Mouse (Mus musculus) adrenal gland, postnatal 25 days (tissue): ENCODE results near the gene Gm9747. TPM values are rescaled to one million over a fixed set of nuclear protein-coding genes. Genes with fewer than 3 reads are reported as not detected.
A peak's percentile ranks its signal among the peaks of the same experiment; 100 is the strongest.

Source experiments
- DNase-seq: peaks from one replicate; pipeline ENCODE4 v3.0.0; 2021; ENCODE audit warnings: mixed read lengths
- total RNA-seq: library from RNA; stranded (reverse); gene quantifications from 2 replicates; pipeline ENCODE4 v1.2.3, GENCODE M21; 2021

Gene Gm9747
- total RNA-seq, 1 experiment from 2014 or later: not detected

- DNase-seq: peak; percentile 13
Observed at GRCm38 (mm10) chr1:82257457-82257856, 24.5 kb downstream of the Gm9747 start.

GRCm38 (mm10) chr1:82258331-82258730 is 25.4 kb downstream of the Gm9747 start:
- no peak for DNase-seq

GRCm38 (mm10) chr1:82260055-82260454 is 27.1 kb downstream of the Gm9747 start:
- DNase-seq: no peak

GRCm38 (mm10) chr1:82261053-82261618 is 28.2 kb downstream of the Gm9747 start:
- DNase-seq: no peak

- no peak for DNase-seq
Observed at GRCm38 (mm10) chr1:82261638-82262037, 28.7 kb downstream of the Gm9747 start.

- DNase-seq: no peak
Observed at GRCm38 (mm10) chr1:82262331-82262730, 29.4 kb downstream of the Gm9747 start.

DNA sequence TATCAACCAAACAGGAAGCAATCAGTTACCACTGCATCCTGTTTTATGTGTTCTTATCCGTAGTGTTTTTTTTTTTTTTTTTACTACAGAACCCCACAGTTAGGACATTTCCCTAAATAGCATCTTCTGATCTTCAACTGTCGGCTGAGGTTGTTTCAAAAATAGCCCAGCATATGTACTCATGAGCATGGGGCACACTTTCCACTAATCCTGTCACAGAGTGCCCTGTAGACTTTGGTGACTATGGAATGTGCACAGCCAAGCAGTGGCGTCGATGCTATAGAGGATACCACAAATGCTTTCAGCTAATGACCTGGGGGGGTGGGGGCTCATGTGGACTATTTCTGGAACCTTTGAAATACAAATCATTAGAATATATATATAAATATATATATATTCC is 34.6 kb downstream of the Gm9747 start:
- DNase-seq: no peak

GRCm38 (mm10) chr1:82272231-82272630 is 39.3 kb downstream of the Gm9747 start:
- DNase-seq: no peak

DNA sequence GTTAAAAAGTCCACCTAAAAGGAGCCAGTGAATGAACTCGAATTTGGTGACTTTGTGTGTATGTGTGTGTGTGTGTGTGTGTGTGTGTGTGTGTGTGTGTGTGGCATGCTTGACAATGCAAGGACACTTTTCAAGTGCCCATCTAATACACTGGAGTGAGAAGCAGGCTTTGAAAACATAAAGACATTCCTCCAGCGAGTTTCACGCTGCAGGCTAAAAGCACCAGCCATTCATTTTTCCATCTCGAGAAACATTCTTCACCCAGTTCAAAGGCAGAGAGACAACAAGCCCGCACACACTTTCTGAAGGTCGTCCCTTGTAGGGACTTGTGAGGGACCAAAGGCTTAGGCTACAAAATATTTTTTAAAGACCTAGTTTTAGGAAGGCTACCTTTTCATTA is 40.6 kb downstream of the Gm9747 start:
- no peak for DNase-seq

- no peak for DNase-seq
Observed at GRCm38 (mm10) chr1:82274361-82274760, 41.4 kb downstream of the Gm9747 start.

GRCm38 (mm10) chr1:82279768-82280167 is 46.9 kb downstream of the Gm9747 start:
- DNase-seq: no peak

GRCm38 (mm10) chr1:82281823-82282222 is 48.9 kb downstream of the Gm9747 start:
- DNase-seq: no peak

- DNase-seq: peak; percentile 91
Observed at GRCm38 (mm10) chr1:82282992-82283611, 50.2 kb downstream of the Gm9747 start.

DNA sequence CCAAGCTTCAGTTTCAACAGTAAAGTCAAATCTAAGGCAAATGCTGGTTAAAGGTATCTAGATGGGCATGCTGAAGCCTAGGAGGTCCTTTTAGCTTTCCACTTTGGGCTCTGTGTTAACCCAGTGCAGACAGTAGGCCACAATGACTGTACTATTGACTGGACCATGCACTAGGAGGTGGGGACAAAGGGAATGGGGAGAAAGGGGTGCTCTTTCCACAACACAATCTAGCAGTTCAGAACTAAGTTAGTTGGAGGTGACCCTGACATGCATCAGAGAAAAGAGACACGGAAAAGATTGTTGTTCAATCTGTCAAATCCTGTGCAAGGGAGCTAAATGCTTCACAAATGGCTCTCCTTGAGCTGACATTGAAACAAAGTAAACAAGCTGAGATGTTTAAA is 51.0 kb downstream of the Gm9747 start:
- no peak for DNase-seq

DNA sequence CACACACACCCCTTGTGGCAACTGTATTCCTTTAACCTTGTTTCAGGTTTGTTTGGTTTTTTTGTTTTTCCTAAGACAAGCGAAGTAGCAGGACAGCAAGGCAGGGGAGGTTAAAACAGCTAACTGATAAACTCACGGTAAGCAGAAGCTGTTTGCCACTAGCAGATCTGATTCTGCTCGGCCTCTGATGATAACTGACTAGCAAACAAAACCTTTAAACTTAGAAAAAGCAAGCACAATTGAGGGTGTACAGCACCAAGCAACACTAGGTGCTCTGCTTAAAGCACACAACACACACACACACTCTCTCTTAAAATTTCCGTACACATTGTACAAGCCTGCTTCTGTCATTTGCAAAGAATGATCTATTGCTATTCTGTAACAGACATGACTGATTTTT is 51.5 kb downstream of the Gm9747 start:
- no peak for DNase-seq

Other genes starting within 250 kb of the Gm9747 start
- gene Irs1, start 58.3 kb downstream of the Gm9747 start, total RNA-seq: 15.7 and 17.9 TPM in 2 replicates
- gene Rhbdd1, start 83.3 kb downstream of the Gm9747 start, total RNA-seq: 35.8 and 39.4 TPM in 2 replicates